Mouse (Mus musculus) MEL (cell line): Measurements from ENCODE around the gene Tmem236. TPM values are rescaled to one million over a fixed set of nuclear protein-coding genes. Genes with fewer than 3 reads are reported as not detected.

Experiments used
- DNase-seq: peaks from one replicate; pipeline ENCODE4 v3.0.0; 2011; ENCODE audit warnings: low read depth, low spot score
- H3K27ac ChIP-seq: 2 replicates; pipeline ENCODE4 v1.5.1; 2012; ENCODE audit warnings: low read depth, mild to moderate bottlenecking, control low read depth, low read length, moderate library complexity; ENCODE audit not compliant: control insufficient read depth
- H3K27me3 ChIP-seq, 2 experiments: fragments of 150-350 bp in 1 of 2; sonication (generic) in 1 of 2; 2 replicates each; pipeline ENCODE4 v1.6.1; 2012; ENCODE audit warnings: low read length in 2 of 2, mild to moderate bottlenecking in 2 of 2, improper control_type of control experiment in 1 of 2, moderate library complexity in 1 of 2; ENCODE audit not compliant: insufficient read depth in 2 of 2, control insufficient read depth in 1 of 2
- H3K36me3 ChIP-seq, 2 experiments: 2 replicates each; pipeline ENCODE4 v1.6.1; 2012 to 2014; ENCODE audit warnings: low read length in 2 of 2, improper control_type of control experiment in 1 of 2, inconsistent platforms in 1 of 2, mild to moderate bottlenecking in 1 of 2; ENCODE audit not compliant: insufficient read depth in 2 of 2, control insufficient read depth in 1 of 2
- H3K4me1 ChIP-seq, 2 experiments: fragments of 150-350 bp in 1 of 2; sonication (generic) in 1 of 2; 2 replicates each; pipeline ENCODE4 v1.6.1; 2012; ENCODE audit warnings: low read length in 2 of 2, improper control_type of control experiment in 1 of 2, mild to moderate bottlenecking in 1 of 2; ENCODE audit not compliant: insufficient read depth in 2 of 2, control insufficient read depth in 1 of 2
- H3K4me3 ChIP-seq, 2 experiments: fragments of 150-350 bp in 1 of 2; sonication (generic) in 1 of 2; 2 replicates each; pipeline ENCODE4 v1.5.1; 2012; ENCODE audit warnings: low read depth in 2 of 2, low read length in 2 of 2, mild to moderate bottlenecking in 2 of 2, moderate library complexity in 2 of 2, control low read depth in 1 of 2, improper control_type of control experiment in 1 of 2; ENCODE audit not compliant: control insufficient read depth in 1 of 2, insufficient read depth in 1 of 2
- H3K79me2 ChIP-seq: 2 replicates; pipeline ENCODE4 v1.6.1; 2012; ENCODE audit warnings: mild to moderate bottlenecking, low read length, moderate library complexity; ENCODE audit not compliant: control insufficient read depth, poor library complexity, insufficient read depth
- H3K9ac ChIP-seq: 2 replicates; pipeline ENCODE4 v1.6.1; 2012; ENCODE audit warnings: low read depth, mild to moderate bottlenecking, control low read depth, low read length, moderate library complexity; ENCODE audit not compliant: control insufficient read depth, poor library complexity, severe bottlenecking
- H3K9me3 ChIP-seq: fragments of 150-350 bp; sonication (generic); replicated peaks from 2 replicates; pipeline ENCODE4 v1.6.1; 2012; ENCODE audit warnings: mild to moderate bottlenecking, low read length, improper control_type of control experiment, moderate library complexity; ENCODE audit not compliant: insufficient read depth
- CHD1 ChIP-seq: IDR thresholded peaks from 2 replicates; pipeline ENCODE4 v1.6.1; 2012; ENCODE audit warnings: low read depth, mild to moderate bottlenecking, inconsistent platforms, low read length, improper control_type of control experiment
- CHD2 ChIP-seq: IDR thresholded peaks from 2 replicates; pipeline ENCODE4 v1.6.1; 2011; ENCODE audit warnings: low read length, improper control_type of control experiment
- E2F4 ChIP-seq: IDR thresholded peaks from 2 replicates; pipeline ENCODE4 v1.6.1; 2011; ENCODE audit warnings: low read depth, low read length, improper control_type of control experiment, borderline replicate concordance
- EP300 ChIP-seq, 2 experiments: IDR thresholded peaks; 2 replicates each; pipeline ENCODE4 v1.6.1; 2011; ENCODE audit warnings: improper control_type of control experiment in 2 of 2, low read length in 2 of 2, low read depth in 1 of 2, mild to moderate bottlenecking in 1 of 2
- ETS1 ChIP-seq: IDR thresholded peaks from 2 replicates; pipeline ENCODE4 v1.6.1; 2012; ENCODE audit warnings: low read depth, mild to moderate bottlenecking, inconsistent platforms, low read length, improper control_type of control experiment, moderate library complexity
- GABPA ChIP-seq: IDR thresholded peaks from 2 replicates; pipeline ENCODE4 v1.6.1; 2012; ENCODE audit warnings: low read depth, mild to moderate bottlenecking, inconsistent platforms, low read length, improper control_type of control experiment, moderate library complexity
- GATA1 ChIP-seq: IDR thresholded peaks from 2 replicates; pipeline ENCODE4 v1.6.1; 2011; ENCODE audit warnings: low read depth, low read length, improper control_type of control experiment
- MAFK ChIP-seq: IDR thresholded peaks from 2 replicates; pipeline ENCODE4 v1.6.1; 2011; ENCODE audit warnings: low read depth, mild to moderate bottlenecking, low read length, improper control_type of control experiment, borderline replicate concordance
- MAX ChIP-seq: IDR thresholded peaks from 2 replicates; pipeline ENCODE4 v1.6.1; 2011; ENCODE audit warnings: low read length, improper control_type of control experiment
- MYC ChIP-seq: IDR thresholded peaks from 2 replicates; pipeline ENCODE4 v1.6.1; 2011; ENCODE audit warnings: low read depth, mild to moderate bottlenecking, low read length, improper control_type of control experiment, moderate library complexity
- NRF1 ChIP-seq: IDR thresholded peaks from 2 replicates; pipeline ENCODE4 v1.6.1; 2014; ENCODE audit warnings: low read depth, mild to moderate bottlenecking, inconsistent platforms, low read length, improper control_type of control experiment, moderate library complexity; ENCODE audit not compliant: poor library complexity, insufficient read depth, severe bottlenecking
- POLR2A ChIP-seq, 2 experiments: IDR thresholded peaks; 2 replicates each; pipeline ENCODE4 v1.6.1; 2011 to 2012; ENCODE audit warnings: low read length in 2 of 2, mild to moderate bottlenecking in 2 of 2, control low read depth in 1 of 2, improper control_type of control experiment in 1 of 2, low read depth in 1 of 2, moderate library complexity in 1 of 2; ENCODE audit not compliant: control insufficient read depth in 1 of 2, insufficient read depth in 1 of 2, poor library complexity in 1 of 2
- RAD21 ChIP-seq: IDR thresholded peaks from 2 replicates; pipeline ENCODE4 v1.6.1; 2011; ENCODE audit warnings: mild to moderate bottlenecking, low read depth, low read length, improper control_type of control experiment
- RCOR1 ChIP-seq: IDR thresholded peaks from 2 replicates; pipeline ENCODE4 v1.6.1; 2012; ENCODE audit warnings: low read depth, mild to moderate bottlenecking, inconsistent platforms, low read length, improper control_type of control experiment
- SIN3A ChIP-seq: IDR thresholded peaks from 2 replicates; pipeline ENCODE4 v1.6.1; 2012; ENCODE audit warnings: low read length, improper control_type of control experiment, inconsistent platforms
- TAL1 ChIP-seq: IDR thresholded peaks from 2 replicates; pipeline ENCODE4 v1.6.1; 2012; ENCODE audit warnings: mild to moderate bottlenecking, inconsistent platforms, low read length, moderate library complexity, mixed read lengths
- TBP ChIP-seq: IDR thresholded peaks from 2 replicates; pipeline ENCODE4 v1.8.0; 2011; ENCODE audit warnings: low read depth, low read length, improper control_type of control experiment
- TCF12 ChIP-seq: IDR thresholded peaks from 2 replicates; pipeline ENCODE4 v1.6.1; 2014; ENCODE audit warnings: low read depth, mild to moderate bottlenecking, inconsistent platforms, low read length, improper control_type of control experiment, moderate library complexity
- USF2 ChIP-seq, 2 experiments: IDR thresholded peaks; 2 replicates each; pipeline ENCODE4 v1.6.1; 2011 to 2012; ENCODE audit warnings: improper control_type of control experiment in 2 of 2, low read length in 2 of 2, borderline replicate concordance in 1 of 2, inconsistent platforms in 1 of 2, low read depth in 1 of 2, mild to moderate bottlenecking in 1 of 2; ENCODE audit not compliant: insufficient read depth in 1 of 2
- ZMIZ1 ChIP-seq: IDR thresholded peaks from 2 replicates; pipeline ENCODE4 v1.6.1; 2012; ENCODE audit warnings: low read depth, mild to moderate bottlenecking, inconsistent platforms, low read length, improper control_type of control experiment, moderate library complexity
- polyA plus RNA-seq, 2 experiments: library from polyadenylated mRNA; stranded (reverse) in 1 of 2; unstranded in 1 of 2; fragments of >175 nt in 1 of 2; fragments of >200 nt in 1 of 2; gene quantifications; 2 replicates each; pipeline versions ENCODE4 v1.2.1 to v1.2.4; 2012; ENCODE audit warnings: low replicate concordance in 2 of 2, low read depth in 1 of 2; ENCODE audit not compliant: insufficient read length in 2 of 2, insufficient read depth in 1 of 2, missing spikeins in 1 of 2
- total RNA-seq: library from RNA; depleted of rRNA; stranded (reverse); fragments of 300-350 nt; gene quantifications from 2 replicates; pipeline ENCODE4 v1.2.3, GENCODE M21; 2012

Tmem236 gene
- total and polyA plus RNA-seq, 3 experiments = 0.04 to 0.06 TPM; not detected in 1

- H3K79me2 ChIP-seq = no peaks in the 10 kb centered on the region
- TF ChIP-seq ETS1 (peak; percentile 78), RAD21 (no peak), NRF1 (no peak), SIN3A (no peak), E2F4 (no peak), GATA1 (peak; percentile 70), MAFK (0 out of 2 replicates have a peak, but pooled peaks have one; percentile 40), TCF12 (peak; percentile 51; the same call in 1 of the 2 replicates), POLR2A (IDR thresholded peaks at IDR 0.05; ENCODE audit: control insufficient read depth in 1 of 2, insufficient read depth in 1 of 2, low read depth in 1 of 2, low read length in 2 of 2, poor library complexity in 1 of 2) (no peak), GABPA (no peak), EP300 (IDR thresholded peaks at IDR 0.05; ENCODE audit: low read depth in 1 of 2, low read length in 2 of 2) (peak; percentile 70 to 79), RCOR1 (peak; percentile 34; the same call in 1 of the 2 replicates), MYC (no peak)
- H3K27ac ChIP-seq = peak overlapping the region; percentile 2; the same call in 1 of the 2 replicates
- H3K9ac ChIP-seq = no peak overlapping the region
- peaks cover 0 to 16% of the 10 kb centered on the region in 2 experiments; a peak in 2 of 4 replicates for H3K36me3 ChIP-seq
- H3K9me3 ChIP-seq = no peaks in the 10 kb centered on the region
- no peak overlapping the region for H3K4me3 ChIP-seq
- peaks cover 8 to 10% of the 10 kb centered on the region in 2 experiments for H3K4me1 ChIP-seq
- H3K27me3 ChIP-seq = no peaks in the 10 kb centered on the region
- DNase-seq = peak; percentile 53
Measured at GRCm38 (mm10) chr2:14176460-14177193, 2.3 kb downstream of the Tmem236 start.

DNA sequence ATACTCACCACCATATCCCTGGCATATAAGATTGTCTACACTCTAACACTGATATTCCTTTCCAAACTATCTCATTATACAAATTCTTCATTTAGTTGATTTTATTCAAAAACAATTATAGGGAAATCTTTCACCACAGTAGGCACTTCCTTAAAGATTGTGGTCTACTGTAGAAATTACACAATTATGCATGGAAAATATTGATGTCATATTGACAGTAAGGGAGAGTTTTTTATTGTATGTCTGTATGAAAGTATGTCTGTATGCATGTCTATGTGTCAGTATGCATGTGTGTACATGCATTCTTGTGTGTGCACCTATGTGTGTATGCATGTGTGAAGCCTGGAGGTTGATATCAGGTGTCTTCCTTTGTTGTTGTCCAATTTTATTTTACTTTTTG is 10.1 kb downstream of the Tmem236 start:
- H3K79me2 ChIP-seq = no peaks in the 10 kb centered on the region
- no peaks in the 10 kb centered on the region for H3K9me3 ChIP-seq
- H3K9ac ChIP-seq = no peak overlapping the region
- no peak overlapping the region for H3K4me3 ChIP-seq
- peaks cover 0 to 12% of the 10 kb centered on the region in 2 experiments; a peak in 3 of 4 replicates for H3K4me1 ChIP-seq
- H3K36me3 ChIP-seq = peaks cover 0 to 9% of the 10 kb centered on the region in 2 experiments; a peak in 2 of 4 replicates
- no peak overlapping the region for H3K27ac ChIP-seq
- no peak for DNase-seq
- TF ChIP-seq MAX = no peak
- no peak for TF ChIP-seq ZMIZ1
- no peak for TF ChIP-seq ETS1
- no peak for TF ChIP-seq TAL1
- TF ChIP-seq TBP = no peak
- no peak for TF ChIP-seq USF2 (IDR thresholded peaks at IDR 0.05; ENCODE audit: borderline replicate concordance in 1 of 2, insufficient read depth in 1 of 2, low read depth in 1 of 2, low read length in 2 of 2)
- TF ChIP-seq RCOR1 = no peak
- TF ChIP-seq CHD1 = no peak
- no peak for TF ChIP-seq CHD2
- TF ChIP-seq, all 39 proteins: peak for 0
- no peaks in the 10 kb centered on the region for H3K27me3 ChIP-seq
